Mouse (Mus musculus) c-Kit-positive CD71-positive TER-119-negative erythroid progenitor cells, embryonic 14.5 days (primary cell): ENCODE data around the gene Ctf2.
A peak's percentile ranks its signal among the peaks of the same experiment; 100 is the strongest.
"Not testable (repeated sequence)": the region's sequence is repeated elsewhere in the genome, so short reads cannot be mapped to it uniquely, and the experiment has no call there.

ENCODE experiments used
- DNase-seq: peaks from one replicate; pipeline ENCODE4 v3.0.0-alpha.2; 2013; ENCODE audit warnings: low read depth

The Ctf2 gene

DNA sequence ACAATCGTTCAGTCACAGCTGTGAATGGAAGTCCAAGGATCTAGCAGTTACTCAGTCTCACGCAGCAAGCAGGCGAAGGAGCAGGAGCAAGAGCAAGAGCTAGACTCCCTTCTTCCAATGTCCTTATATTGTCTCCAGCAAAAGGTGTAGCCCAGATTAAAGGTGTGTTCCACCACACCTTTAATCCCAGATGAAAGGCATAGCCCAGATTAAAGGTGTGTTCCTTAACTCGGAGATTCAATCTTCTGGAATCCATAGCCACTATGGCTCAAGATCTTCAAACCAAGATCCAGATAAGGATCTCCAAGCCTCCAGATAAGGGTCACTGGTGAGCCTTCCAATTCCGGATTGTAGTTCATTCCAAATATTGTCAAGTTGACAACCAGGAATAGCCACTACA lies at the start of gene Ctf2:
Gene Ctf2, minus strand, starts transcription at position 101 of the 400 bp plus-strand sequence.
- DNase-seq, result not testable (repeated sequence)

DNA sequence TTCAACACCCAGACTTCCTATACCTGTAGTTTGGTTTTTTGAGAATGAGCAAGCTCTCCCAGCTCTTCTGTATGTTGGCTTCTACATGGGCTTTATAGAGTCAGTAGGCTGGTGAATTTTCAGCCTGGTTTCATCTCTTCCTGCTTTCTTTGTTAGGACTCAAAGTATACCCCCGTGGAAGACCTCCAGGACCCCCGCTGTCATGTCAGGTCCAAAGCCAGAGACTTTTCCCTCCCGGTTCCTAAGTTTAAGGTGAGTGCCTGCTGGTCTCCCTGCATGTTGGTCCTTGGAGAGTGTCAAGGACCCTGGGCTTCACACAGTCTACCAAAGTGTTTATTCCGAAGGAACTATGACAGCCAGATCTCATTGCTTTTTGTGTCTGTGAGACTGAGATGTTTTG lies 46.4 kb upstream of the Ctf2 start:
- DNase-seq, result no peak

DNA sequence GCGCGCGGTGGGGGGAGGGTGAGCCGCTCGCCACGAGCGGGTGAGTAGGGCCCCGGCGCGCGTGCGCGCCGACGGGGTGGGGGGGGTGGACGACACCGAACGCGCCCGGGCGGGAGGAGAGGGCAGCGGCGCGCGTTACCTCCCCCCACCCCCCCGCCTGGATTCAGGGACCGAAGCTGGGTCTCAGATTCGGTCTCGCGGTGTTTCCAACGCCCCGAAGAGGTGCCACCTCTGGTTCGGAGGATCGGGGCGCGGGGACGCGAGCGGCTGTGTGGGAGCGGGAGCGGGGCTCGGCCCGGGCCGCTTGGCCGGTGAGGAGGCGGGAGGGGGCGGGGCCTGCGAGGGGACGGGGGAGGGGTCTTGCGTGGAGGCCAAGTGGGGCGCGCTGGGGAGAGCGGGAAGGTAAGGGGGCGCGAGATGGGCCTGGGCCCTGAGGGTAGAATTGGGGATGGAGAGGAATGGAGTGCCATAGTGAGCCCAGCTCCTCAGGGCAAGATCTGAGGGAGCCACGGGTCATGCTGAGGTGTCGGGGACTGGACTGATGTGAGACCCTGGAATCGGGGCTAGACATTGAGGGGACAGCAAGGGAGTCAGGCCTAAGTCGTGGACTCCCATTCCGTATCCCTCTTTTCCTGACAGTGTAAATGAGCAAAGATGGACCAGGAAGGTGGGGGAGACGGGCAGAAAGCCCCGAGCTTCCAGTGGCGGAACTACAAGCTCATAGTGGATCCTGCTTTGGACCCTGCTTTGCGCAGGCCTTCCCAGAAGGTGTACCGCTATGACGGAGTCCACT lies 45.7 kb upstream of the Ctf2 start:
- no peak for DNase-seq

DNA sequence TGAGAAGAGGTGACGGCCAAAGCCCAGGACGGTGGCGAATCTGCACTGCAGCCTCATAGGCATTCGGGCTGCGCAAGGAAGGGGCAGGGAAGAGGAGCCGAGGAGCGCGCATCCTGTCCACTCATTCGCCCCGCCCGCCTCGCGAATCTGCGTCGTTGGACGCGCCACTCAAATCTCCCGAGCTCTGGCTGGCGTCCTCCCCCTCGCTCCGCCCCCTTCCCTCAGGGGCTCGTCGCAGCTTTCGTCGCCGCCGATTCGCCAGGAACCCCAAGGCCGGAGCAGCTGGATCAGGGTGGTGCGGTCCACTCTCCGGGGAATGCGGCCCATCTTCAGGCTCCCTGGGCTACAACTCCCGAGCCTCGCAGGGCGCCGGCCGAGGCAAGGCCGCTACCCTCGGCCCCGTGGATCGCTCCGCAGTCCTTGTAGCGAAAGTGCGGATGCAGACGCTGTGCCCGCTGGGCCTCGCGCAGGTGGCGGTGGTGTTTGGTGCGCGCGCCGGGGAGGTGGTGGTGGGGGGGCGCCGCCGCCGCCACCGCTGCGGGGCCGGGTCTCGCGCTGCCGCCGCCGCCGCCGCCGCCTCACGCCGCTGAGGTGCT lies 45.0 kb upstream of the Ctf2 start:
- peak; percentile 96 for DNase-seq

DNA sequence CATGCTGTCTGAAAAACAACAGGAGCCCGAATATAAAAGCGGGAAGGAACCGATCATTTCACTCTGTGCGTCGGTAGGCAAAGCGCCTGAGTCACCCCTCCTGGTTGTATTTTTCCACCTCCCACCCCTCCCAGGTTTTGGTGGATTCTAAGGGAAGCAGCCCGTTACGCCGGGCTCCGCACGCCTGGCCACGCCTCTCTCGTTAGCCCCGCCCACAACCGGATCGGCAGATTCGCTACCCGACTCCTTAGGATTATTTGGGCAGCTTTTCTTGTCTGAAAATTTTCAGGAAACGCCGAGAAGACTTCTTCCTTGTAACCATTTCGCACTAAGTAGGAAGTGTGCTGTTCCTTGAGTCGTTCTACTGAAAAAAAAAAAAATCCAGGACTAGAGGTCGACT lies 44.5 kb upstream of the Ctf2 start, which contains the start of gene Setd1a:
Gene Setd1a, plus strand, starts transcription at position 245 of the 400 bp plus-strand sequence.
- DNase-seq, result peak; percentile 65

DNA sequence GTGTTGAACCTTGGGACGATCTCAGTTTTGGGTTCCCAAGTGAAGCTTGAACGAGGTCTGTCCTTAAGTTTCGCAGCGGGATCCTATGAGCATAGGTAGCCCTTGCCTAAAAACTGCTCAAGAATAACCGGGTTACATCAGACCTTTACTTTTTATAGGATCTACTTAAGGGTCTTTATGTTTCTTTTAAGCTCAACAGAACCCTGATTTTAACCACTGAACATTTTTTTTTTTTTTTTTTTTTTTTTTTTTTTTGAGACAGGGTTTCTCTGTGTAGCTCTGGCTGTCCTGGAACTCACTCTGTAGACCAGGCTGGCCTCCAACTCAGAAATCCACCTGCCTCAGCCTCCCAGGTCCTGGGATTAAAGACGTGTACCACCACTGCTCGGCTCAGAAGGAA lies 43.9 kb upstream of the Ctf2 start:
- DNase-seq, result not testable (repeated sequence)

DNA sequence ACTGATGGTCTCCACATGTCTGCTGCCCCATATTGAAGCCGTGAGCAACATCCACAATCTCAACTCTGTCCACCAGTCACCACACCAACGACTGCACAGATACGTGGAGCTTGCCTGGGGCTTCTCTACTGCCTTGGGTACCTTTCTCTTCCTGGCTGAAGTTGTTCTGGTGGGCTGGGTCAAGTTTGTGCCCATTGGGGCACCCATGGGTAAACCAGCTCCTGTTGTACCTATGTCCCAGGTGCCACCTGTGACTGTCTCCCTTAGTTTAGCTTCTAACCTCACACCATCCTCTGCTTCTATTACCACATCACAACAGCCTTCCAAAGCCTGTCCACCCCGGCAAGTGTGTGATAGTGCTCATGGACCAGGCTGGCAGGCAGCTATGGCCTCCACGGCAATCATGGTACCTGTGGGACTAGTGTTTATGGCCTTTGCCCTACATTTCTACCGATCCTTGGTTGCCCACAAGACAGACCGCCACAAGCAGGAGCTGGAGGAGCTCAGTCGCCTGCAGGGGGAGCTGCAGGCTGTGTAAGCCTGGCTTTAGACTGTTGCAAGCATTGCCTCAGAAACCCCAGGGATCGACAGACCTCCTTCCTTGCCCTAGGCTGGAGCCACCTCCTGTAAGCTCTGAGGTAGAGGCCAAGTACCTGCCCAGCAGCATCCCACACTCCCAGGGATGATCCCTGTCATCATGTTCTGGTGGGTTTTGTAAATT lies 41.9 kb upstream of the Ctf2 start:
- DNase-seq, result peak; percentile 82

DNA sequence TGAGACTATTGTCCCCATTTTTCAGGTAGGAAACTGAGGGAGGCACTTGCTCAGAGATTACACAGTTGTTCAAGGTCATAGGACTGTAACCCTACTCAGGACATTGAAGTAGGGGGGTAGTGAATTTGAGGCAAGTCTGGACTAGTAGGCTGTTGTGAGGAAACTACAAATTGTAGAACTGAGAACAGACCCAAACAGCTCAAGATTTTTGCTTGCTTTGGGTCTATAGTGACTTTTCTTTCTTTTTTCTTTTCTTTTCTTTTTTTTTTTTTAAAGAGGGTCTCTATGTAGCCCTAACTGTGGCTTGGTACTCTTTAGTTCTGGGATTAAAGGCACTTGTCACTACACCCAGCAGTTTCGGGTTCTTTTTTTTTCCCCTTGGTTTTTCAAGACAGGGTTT lies 40.6 kb upstream of the Ctf2 start:
- DNase-seq, result no peak

DNA sequence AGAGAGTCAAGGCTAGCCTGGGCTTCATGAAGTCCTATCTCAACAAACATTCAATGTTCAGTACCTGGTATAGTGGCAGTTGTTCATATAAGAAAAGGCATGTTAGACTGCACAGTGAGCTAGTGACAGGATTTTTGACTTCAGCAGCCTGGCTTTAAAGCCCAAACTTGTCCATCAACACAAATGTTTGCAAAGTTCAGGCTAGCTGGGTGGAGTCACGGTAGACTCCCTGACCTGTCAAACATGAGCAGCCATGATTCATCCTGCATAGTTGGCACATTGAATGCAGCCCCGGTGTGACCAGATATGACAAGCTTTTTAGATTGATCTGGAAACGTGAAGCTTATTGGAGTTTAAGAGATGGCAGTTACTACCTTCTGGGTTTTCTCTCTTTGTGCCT lies 40.1 kb upstream of the Ctf2 start:
- no peak for DNase-seq

DNA sequence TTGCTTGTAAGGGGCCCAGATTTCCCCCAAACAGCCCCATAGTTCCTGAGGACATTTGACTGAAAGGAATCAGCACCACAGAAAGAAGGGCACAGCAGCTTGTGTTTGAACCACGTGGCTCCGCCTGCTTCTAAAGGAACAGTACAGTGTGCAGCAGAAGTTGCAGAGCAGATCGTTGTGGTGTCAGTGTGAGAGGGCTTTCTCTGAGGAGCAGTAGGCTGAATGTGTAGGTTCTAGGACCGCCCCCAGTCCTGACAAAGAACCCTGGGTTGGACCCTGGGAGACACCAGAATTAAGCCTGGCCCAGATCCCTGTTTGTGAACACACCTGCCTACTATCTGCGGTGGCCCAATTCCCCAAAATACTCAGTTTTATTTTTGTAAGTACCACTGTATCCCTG lies 39.3 kb upstream of the Ctf2 start:
- DNase-seq, result no peak

DNA sequence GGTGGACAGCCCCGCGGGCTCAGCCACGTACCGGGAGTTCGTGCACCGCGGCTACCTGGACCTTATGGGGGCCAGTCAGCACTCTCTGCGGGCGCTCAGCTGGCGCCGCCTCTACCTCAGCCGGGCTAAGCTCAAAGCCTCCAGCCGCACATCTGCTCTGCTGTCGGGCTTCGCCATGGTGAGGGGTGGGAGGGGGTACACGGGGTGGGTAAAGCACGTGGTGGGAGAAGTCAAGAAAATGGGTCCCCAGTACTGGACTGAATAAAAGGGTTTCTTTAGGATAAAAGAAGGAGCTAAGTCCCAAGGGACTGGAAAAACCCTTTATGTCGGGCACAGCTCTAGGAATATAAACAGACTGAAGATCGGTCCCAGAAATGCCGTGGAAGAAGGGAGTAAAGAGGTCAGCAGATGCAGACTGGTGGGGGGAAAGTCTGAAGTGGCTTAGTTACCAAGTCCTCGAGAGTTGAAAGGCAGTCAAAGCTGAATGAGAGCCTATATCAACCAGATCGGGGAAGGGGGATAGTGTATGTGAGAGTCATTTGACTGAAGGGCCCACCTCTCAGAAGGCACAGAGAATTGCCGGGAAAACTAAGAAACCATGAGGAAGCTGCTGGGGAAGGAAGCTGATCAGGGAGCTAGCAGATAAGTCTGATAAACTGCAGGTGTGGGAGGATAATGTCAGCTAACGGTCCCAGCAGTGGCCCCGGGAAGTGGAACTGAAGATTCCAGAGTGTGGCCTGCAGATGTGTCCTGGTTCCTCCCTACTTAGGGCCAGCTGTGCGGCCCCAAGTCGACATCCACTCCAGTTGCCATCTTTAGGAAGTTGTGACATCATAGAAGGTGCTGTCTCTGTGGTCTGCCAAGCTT lies 38.3 kb upstream of the Ctf2 start:
- no peak for DNase-seq

DNA sequence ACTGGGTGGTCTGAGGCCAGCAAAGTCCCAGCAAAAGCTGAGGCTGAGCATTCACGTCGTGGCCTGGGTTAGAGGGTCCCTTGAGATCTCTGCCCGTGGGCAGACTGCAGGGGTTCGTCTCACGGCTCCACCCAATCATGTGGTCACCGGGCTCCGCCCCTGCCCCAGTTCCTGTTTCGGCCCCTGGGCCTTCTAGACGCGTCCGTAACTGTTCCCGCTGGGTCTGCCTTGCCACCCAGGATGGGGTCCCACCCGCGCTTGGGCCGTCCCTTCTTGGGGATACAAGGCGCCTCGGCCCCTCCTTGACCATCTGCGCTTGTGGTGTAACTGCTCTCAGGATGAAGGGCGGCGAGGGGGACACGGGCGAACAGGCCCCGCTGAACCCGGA lies 37.7 kb upstream of the Ctf2 start, which contains the start of gene Orai3:
Gene Orai3, plus strand, starts transcription at position 165 of the 388 bp plus-strand sequence.
- no peak for DNase-seq

DNA sequence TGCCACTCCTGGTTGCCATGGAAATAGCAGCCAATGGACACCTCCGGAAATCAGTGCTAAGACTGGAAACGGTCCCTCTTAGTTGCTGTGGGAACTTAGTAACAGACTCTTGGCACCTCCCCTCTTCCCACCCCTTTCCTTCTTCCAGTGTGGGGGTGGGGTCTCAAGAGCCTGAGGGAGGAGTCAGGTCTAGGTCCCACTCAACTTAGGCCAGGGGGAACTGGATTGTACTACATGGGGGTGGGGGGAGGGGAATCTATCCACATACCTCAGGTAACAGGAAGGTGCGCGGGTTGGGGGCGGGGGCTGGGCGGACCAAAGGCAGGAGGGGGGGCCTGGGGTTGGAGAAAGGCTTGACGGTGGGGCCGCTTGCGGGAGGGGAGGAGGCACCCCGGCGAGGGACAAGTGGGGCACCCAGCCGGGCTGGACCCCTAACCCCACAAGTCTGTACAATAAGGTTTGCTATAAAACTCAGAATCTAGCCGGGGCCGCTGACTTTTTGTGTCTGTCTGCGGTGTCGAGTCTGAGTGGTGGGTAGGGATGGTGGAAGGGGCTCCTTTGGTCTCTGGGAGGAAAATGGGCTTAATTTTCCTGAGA lies 37.1 kb upstream of the Ctf2 start:
- DNase-seq, result peak; percentile 55

DNA sequence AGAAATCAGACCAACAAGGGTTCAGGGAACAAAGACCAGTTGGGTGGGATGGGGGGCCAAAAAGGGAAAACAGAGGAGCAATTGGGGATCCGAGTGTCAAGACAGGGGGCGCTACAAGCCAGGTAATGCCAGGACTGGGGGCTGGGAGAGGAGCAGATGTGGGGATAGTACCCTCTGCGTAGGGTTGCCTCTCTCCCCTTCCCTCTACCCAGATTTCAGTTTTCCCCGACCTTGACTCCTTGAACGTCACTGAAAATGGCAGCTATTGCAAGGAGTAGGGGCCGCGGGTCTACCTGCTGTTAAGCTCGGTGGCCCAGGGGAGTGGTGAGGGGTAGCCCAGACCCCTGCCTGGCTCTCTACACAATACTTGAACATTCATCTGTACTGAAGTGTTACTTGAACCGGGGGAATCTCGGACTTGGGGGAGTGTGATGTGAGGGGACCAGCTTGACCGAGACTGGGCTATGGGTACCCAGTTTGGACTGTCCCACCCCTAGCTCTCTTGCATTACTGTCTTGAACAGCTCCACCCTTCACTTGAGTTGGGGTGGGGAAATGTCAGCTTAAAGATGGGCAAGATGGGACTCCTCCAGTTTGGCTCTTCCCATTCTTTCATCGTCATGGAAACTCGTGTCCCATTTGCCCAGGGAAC lies 36.5 kb upstream of the Ctf2 start:
- no peak for DNase-seq

DNA sequence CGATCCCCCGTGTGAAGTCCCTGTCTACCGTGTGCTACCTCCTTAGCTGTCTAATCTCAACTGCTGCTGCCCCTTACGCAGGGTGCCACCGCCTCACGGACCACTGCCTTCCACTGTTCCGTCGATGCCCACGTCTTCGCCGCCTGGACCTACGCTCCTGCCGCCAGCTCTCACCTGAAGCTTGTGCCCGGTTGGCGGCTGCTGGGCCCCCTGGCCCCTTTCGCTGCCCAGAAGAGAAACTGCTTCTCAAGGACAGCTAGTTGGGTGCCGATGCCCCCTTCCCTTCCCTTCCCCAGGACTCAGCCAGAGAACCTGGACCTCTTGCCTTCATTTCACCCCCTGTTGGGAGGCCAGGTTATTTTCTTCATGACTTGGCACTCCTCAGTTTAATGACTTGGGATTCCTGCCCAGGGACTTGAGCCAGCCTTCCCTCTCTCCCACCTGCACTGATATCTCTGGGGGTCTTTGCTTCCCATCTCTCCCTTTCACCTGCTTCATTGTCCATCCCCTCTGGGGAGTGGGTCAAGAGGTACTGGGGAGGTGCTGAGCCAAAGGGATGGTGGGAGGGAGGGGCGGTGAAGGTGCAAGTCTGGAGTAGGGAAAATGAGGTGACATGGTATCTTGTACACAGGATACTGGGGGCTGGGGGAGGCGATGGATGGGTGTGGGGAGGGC lies 35.8 kb upstream of the Ctf2 start:
- no peak for DNase-seq

DNA sequence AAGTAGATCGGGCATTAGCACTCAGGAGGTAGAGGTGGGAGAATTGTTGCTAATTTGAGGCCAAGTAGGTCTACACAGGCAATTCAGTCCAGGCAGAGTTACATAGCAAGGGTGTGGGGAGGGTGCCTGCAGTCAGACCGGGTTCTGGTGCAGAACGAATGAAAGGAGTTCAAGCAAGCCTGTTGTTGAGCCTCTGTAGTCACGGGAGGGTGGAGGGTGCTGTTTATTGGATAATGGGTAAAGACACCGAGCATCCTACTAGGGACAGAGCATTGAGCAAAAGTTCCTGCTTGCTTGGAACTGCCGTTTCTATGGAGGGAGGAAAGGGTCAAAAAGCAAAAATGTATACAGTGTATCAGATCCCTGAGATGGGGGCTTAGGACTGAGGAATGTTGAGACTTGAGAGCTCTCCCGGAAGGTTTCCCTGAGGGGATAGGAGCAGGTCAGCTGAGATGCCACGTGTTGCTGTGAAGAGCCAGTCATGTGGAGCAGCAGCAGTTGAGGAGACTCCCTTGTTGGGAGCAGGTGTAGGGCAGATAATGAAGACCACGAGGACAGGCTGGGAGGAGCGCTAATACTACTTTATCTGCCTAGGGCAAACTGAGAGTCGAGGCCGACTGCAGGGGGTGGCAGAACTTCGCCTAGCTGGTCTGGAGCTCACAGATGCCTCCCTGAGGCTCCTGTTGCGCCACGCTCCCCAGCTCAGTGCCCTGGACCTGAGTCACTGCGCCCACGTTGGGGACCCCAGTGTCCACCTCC lies 35.1 kb upstream of the Ctf2 start:
- DNase-seq, result peak; percentile 87

DNA sequence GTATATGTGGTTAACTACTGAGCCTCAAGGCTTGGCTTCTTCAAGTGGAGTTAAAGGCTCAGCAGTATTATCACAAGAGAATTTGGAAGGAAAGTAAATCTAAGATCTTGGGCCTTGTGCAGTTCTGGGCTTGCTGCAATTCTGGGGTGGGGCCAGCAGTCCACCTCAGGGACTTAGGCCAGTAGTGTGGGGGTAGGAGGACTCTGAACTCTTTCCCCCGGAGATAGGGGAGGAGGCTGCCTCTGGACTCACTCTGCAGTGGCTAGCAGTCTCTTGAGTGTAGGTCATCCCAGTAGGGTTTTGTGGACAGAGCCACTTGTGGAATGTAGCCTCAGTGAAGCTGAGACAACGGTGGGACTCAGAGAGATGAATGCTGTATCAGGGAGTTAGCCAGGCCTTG lies 33.8 kb upstream of the Ctf2 start:
- no peak for DNase-seq

DNA sequence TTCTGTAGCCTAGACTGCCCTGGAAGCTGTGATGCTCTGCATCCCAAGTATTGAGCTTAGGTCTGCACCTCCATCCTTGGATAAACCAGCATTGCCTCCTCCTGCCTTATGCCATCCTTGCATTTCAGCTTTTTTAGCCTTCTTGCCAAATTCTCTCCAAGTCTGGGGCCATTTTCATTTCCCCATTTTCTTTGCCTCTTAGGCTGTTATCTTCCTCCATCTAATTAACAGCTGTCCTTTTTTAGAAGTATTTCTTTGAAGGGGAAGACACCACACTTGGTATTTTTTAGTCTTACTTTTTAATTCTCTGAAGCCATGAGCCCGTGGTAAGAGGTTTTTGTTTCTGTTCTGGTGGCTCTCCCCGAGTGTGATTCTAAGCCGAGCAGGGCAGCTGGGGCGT lies 31.7 kb upstream of the Ctf2 start:
- no peak for DNase-seq

DNA sequence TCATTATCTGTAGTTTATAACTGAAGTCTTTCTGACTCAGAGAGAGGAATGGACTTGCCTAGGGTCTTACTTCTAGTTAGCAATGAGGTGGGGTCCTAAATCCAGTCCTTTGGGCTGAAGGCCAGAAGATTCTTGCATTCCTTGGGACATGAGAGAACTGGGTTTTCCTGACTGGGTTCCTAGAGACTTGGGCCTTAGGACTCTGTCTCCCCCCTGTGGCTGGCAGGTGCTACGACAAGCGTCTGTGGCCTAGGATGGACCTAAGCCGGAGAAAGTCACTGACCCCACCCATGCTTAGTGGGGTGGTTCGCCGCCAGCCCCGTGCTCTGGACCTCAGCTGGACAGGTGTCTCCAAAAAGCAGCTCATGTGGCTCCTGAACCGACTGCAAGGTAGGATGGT lies 29.1 kb upstream of the Ctf2 start:
- peak; percentile 57 for DNase-seq

DNA sequence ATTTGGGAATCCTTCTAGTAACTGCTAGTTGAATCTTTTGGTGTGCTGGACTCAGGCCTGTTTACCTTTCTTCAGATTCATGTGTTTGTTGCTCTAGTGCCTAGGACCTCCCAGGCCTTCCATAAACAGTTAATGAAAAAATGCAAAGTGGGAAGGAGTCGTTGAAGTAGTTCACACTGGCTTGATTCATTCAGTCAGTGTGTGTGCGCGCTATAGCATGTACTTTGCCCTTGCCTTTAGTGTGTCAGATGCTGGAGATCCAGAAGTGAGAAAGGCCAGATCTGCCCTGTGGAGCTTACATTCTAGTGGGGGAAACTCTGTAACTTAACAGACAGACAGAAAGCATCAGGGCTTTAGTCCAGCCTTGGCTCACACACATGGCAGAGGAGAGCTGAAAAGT lies 28.5 kb upstream of the Ctf2 start:
- no peak for DNase-seq
